Mouse (Mus musculus) adrenal gland, adult 8-10 months (tissue): ENCODE results near the gene Ipo7. TPM values are rescaled to one million over a fixed set of nuclear protein-coding genes. Genes with fewer than 3 reads are reported as not detected.
"Not testable (repeated sequence)": the region's sequence is repeated elsewhere in the genome, so short reads cannot be mapped to it uniquely, and the experiment has no call there.

ENCODE experiments used
- DNase-seq: peaks from one replicate; pipeline ENCODE4 v3.0.0; 2022
- total RNA-seq, 4 experiments: library from RNA; stranded (reverse); gene quantifications; 2 replicates each; pipeline ENCODE4 v1.2.4; 2022

The Ipo7 gene
- 10 to 100 TPM; 70.6 to 95.7 (median 77.4) TPM for total RNA-seq

GRCm38 (mm10) chr7:110018117-110018630 lies at the start of gene Ipo7:
TSS of gene Ipo7 (plus strand) at chr7:110018274.
- DNase-seq = peak; percentile 92

GRCm38 (mm10) chr7:109968924-109969450 lies 49.1 kb upstream of the Ipo7 start:
- no peak for DNase-seq

- no peak for DNase-seq
These were observed 48.5 kb upstream of the Ipo7 start for GRCm38 (mm10) chr7:109969542-109969941.

- DNase-seq = no peak
These were observed 41.9 kb upstream of the Ipo7 start for GRCm38 (mm10) chr7:109975966-109976715.

GRCm38 (mm10) chr7:109977131-109977530 lies 40.9 kb upstream of the Ipo7 start:
- DNase-seq = not testable (repeated sequence)

- not testable (repeated sequence) for DNase-seq
These were observed 33.5 kb upstream of the Ipo7 start for GRCm38 (mm10) chr7:109984608-109985007.

GRCm38 (mm10) chr7:109985661-109986132 lies 32.4 kb upstream of the Ipo7 start:
- no peak for DNase-seq

- DNase-seq = peak; percentile 99
These were observed 31.9 kb upstream of the Ipo7 start for GRCm38 (mm10) chr7:109986133-109986669.

GRCm38 (mm10) chr7:109986775-109987174 lies 31.3 kb upstream of the Ipo7 start, which contains the start of gene Tmem41b:
TSS of gene Tmem41b (minus strand) at chr7:109986929.
- DNase-seq = not testable (repeated sequence)

GRCm38 (mm10) chr7:109991286-109991685 lies 26.8 kb upstream of the Ipo7 start:
- DNase-seq = no peak

GRCm38 (mm10) chr7:109993157-109993959 lies 24.7 kb upstream of the Ipo7 start:
- DNase-seq = peak; percentile 59

GRCm38 (mm10) chr7:109998388-109998787 lies 19.7 kb upstream of the Ipo7 start:
- no peak for DNase-seq

GRCm38 (mm10) chr7:110002092-110002491 lies 16.0 kb upstream of the Ipo7 start:
- no peak for DNase-seq

- peak; percentile 65 for DNase-seq
These were observed 15.1 kb upstream of the Ipo7 start for GRCm38 (mm10) chr7:110002968-110003367.

- DNase-seq = no peak
These were observed 12.1 kb upstream of the Ipo7 start for GRCm38 (mm10) chr7:110005976-110006375.

- no peak for DNase-seq
These were observed 11.4 kb upstream of the Ipo7 start for GRCm38 (mm10) chr7:110006471-110007195.

- DNase-seq = no peak
These were observed 9.6 kb upstream of the Ipo7 start for GRCm38 (mm10) chr7:110008513-110008912.

- DNase-seq = peak; percentile 20
These were observed 9.0 kb upstream of the Ipo7 start for GRCm38 (mm10) chr7:110009084-110009483.

- no peak for DNase-seq
These were observed 6.7 kb upstream of the Ipo7 start for GRCm38 (mm10) chr7:110011417-110011816.

GRCm38 (mm10) chr7:110014272-110014671 lies 3.8 kb upstream of the Ipo7 start:
- no peak for DNase-seq

- peak; percentile 45 for DNase-seq
These were observed 783 bp downstream of the Ipo7 start for GRCm38 (mm10) chr7:110018631-110019482.
